Mouse (Mus musculus): ENCODE measurements around the gene Armc2.

The Armc2 gene

GRCm38 (mm10) chr10:41907473-41907872 lies 110.8 kb downstream of the Armc2 start:
- no peak for DNase-seq (ENCODE audit: low read depth, low spot score)

GRCm38 (mm10) chr10:41901864-41902263 lies 116.4 kb downstream of the Armc2 start:
- no peak for DNase-seq (ENCODE audit: low read depth, low spot score)

- DNase-seq (ENCODE audit: low read depth, low spot score): no peak
Observed at GRCm38 (mm10) chr10:41901456-41901855, 116.8 kb downstream of the Armc2 start.

DNA sequence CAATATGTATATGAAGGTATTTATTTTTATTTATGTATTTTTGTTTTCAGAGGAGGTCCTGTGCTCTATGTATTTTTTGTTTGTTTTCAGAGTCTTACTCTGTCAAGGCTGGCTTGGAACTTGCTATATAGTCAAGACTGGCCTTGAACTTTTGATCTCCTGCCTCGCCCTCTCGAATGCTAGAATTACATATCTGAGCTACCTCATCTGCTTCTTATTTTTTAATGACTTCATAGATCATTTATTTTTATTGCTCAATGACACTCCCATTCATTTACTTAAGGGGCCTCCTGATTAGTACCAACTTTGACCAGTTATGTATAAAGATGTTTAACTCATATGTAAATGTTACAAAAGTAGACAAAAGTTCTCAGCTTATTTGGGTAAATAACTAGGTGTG lies 121.4 kb downstream of the Armc2 start:
- DNase-seq (ENCODE audit: low read depth, low spot score): no peak

GRCm38 (mm10) chr10:41896425-41896824 lies 121.8 kb downstream of the Armc2 start:
- DNase-seq (ENCODE audit: low read depth, low spot score): no peak

DNA sequence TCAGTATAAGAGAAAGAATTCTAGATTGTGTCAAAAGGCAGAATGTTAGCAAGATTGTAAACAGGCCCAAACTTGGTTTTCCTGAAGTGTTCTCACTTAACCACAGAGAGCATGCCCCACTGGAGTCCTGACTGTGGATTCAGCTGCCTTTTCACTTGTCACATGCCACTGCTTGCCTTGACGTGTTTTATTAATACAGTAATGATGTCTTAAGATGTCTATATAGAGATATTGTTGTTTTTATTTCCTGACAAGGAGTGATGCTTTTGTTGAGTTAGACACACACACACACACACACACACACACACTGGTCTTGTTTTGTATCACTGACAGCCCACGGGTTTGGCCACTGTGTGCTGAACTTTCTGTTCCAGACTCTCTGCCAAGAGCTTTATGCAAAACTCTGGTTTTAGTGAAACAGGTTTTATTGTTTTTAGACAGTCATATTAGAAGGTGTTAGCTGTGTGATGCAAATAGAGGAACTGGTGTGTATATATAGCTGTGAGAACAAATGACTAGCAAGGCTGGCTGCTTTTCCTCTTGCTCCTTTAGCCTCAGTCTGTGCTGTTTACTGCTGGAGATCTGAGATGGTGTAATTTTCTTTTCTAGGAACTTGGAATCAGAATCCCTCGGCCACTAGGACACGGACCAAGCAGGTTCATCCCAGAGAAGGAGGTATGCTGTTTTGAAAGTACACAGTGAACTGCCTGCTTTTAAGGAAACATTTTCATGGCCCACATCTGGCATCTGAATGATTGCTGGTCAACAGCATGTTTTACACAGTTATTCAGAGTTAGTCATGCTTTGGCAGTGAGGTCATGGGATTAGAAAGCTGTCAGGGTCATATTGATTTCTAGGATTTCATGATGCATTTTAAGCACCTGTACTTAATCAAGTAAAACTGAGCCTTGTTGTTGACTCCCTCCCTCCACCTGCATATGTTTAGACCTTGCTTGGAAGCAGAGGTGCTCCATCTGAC lies 124.5 kb downstream of the Armc2 start:
- peak; percentile 83 for DNase-seq (ENCODE audit: low read depth, low spot score)

- no peak for DNase-seq (ENCODE audit: low read depth, low spot score)
Observed at GRCm38 (mm10) chr10:41891312-41891711, 126.9 kb downstream of the Armc2 start.

- no peak for DNase-seq (ENCODE audit: low read depth, low spot score)
Observed at GRCm38 (mm10) chr10:41890537-41890936, 127.7 kb downstream of the Armc2 start.

GRCm38 (mm10) chr10:41889566-41889965 lies 128.7 kb downstream of the Armc2 start:
- DNase-seq (ENCODE audit: low read depth, low spot score): no peak

DNA sequence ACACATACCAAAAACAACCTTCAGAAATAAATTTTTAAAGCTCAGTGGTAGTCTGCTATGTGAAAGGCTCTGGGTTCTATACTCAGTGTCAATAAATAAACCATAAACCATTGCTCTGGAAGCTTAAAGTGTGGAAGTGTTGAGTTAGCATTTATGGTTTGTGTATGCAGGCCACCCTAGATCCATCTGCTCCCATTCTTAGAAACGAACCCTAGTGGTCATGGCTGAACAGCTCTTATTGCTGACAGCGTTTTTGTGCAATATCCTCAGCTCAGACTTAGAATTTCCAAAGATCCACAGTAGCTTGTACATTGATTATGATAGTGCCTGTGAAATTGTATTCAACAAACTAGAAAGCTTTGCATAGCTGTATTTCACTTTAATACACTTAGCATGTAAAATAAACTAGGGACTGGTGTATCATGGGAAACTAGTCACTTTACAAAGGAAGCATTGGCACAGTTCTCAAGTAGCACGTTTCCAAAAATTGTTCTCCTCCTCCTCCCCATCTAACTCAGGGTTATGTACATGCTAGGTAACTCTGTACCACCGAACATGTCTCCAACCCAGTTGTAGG lies 129.8 kb downstream of the Armc2 start:
- peak; percentile 25 for DNase-seq (ENCODE audit: low read depth, low spot score)

GRCm38 (mm10) chr10:41887080-41887821 lies 131.0 kb downstream of the Armc2 start:
- DNase-seq (ENCODE audit: low read depth, low spot score): peak; percentile 86

DNA sequence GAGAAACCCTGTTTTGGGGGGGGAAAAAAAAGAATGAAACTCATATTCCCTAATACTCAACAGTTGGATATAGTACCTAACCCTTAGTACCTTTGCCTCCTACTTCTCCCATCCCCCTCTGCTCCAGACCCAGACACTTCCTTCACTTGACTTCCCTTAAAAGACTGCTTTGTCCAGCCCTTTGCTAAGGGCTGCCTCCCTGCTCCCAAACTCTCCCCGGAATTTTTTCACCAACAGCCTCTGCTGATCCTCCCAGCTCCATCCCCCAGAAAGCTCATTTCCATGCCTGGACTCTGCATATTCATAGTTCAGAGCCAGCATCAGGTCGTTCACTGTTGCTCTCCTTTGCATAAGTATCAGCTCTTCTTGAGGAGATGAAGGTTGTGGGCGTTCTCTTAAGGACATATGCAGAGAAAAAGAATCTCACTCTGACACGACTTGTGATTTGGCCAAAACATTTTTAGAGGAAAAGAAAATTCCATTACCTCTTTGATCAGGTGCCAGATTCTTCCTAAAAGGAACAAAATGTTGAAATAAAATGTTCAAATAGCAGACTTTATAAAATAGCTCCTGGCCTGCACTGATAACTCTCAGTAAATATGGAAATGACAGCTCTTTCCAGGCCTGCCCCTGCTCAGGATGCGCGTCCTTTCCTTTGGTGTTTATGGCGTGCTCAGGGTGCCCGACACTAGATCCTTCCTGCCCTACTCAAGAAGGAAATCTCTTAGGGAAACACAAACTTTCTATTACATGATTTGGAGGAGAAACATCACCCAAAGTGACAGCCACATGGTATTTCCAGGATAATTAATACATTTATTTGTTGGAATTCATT lies 134.3 kb downstream of the Armc2 start:
- no peak for DNase-seq (ENCODE audit: low read depth, low spot score)

DNA sequence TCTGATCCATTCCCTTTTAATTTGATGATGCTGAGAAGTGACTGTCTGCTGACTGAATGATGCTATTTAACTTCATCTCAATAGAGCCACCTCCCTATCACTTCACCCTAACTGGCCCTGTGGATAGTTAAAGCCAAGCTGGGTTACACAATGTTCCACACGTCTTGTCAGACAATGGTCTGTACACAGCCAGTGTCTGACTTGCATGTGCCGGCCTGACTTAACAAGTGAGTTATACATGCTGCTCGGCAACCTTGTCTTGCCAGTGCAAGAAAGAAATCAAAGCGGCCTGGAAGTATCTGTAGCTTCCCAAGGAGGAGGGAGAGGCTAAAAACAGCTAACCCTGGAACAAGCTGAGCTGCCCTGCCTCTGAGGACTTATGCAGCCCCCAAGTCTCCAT lies 136.8 kb downstream of the Armc2 start:
- DNase-seq (ENCODE audit: low read depth, low spot score): no peak

GRCm38 (mm10) chr10:41880777-41881176 lies 137.5 kb downstream of the Armc2 start:
- no peak for DNase-seq (ENCODE audit: low read depth, low spot score)

GRCm38 (mm10) chr10:41880206-41880605 lies 138.0 kb downstream of the Armc2 start:
- DNase-seq (ENCODE audit: low read depth, low spot score): no peak

GRCm38 (mm10) chr10:41879675-41880074 lies 138.6 kb downstream of the Armc2 start:
- DNase-seq (ENCODE audit: low read depth, low spot score): no peak

- DNase-seq (ENCODE audit: low read depth, low spot score): no peak
Observed at GRCm38 (mm10) chr10:41878344-41878743, 139.9 kb downstream of the Armc2 start.

DNA sequence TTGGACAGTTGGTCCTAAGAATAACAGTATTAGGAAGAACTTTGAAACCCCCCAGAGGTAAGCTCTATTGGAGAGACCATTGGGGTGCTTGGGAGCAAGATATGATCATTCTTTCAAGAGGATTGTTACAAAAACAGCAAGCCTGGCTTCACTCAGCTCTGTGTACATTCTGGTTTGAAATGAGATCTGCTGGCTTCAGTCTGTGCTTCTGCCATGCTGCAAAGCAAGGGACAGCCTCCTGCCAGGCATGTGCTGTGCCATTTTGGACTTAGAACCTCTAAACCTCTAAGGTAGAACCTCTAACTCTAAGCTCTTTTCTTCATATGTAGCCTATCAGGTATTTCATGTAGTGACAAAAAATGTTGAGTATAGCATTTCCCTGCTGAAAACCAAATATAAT lies 142.6 kb downstream of the Armc2 start:
- DNase-seq (ENCODE audit: low read depth, low spot score): no peak

DNA sequence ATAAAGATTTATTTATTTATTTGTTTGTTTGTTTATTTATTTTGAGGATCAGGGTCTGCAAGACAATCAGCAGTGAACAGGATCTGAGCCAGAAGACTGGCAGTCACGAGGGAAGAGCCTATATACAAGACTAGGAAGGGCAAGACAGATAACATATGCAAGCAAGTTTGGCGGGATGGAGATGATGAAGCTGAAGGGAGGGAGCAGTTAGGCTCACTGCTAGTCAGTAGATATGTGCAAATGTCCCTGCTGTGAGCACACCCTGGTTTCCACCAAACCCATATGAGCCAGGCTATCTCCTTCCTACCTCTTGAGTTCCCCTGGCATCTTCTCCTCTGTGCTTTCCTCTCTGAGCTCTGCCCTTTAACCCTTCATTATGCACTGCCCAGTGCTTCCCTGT lies 146.7 kb downstream of the Armc2 start:
- DNase-seq (ENCODE audit: low read depth, low spot score): no peak

GRCm38 (mm10) chr10:41870101-41870500 lies 148.1 kb downstream of the Armc2 start:
- no peak for DNase-seq (ENCODE audit: low read depth, low spot score)

GRCm38 (mm10) chr10:41867956-41868355 lies 150.3 kb downstream of the Armc2 start:
- no peak for DNase-seq (ENCODE audit: low read depth, low spot score)

- no peak for DNase-seq (ENCODE audit: low read depth, low spot score)
Observed at GRCm38 (mm10) chr10:41866838-41867154, 151.4 kb downstream of the Armc2 start.

Measured in 3T3-L1 (cell line).